Mouse (Mus musculus) embryonic facial prominence, embryonic 14.5 days (tissue): ENCODE data around the gene Slc48a1. TPM values are rescaled to one million over a fixed set of nuclear protein-coding genes. Genes with fewer than 3 reads are reported as not detected.

Experiments used
- ATAC-seq: fragments of 200-750 bp; cut with Nextera tagmentation; 2 replicates; pipeline ENCODE4 v1.8.0; 2017; ENCODE audit warnings: low read depth, moderate number of reproducible peaks, moderate TSS enrichment
- DNase-seq: peaks from one replicate; pipeline ENCODE4 v3.0.0-alpha.2; 2015; ENCODE audit warnings: low spot score
- H3K27ac ChIP-seq: fragments of 300-500 bp; sonication (generic); replicated peaks from 2 replicates; pipeline ENCODE4 v1.5.1; 2014; ENCODE audit warnings: low read depth, mild to moderate bottlenecking, low read length, moderate library complexity
- H3K27me3 ChIP-seq: fragments of 300-500 bp; sonication (generic); replicated peaks from 2 replicates; pipeline ENCODE4 v1.6.1; 2014; ENCODE audit warnings: low read length; ENCODE audit not compliant: control insufficient read depth, insufficient read depth
- H3K36me3 ChIP-seq: fragments of 300-500 bp; sonication (generic); 2 replicates; pipeline ENCODE4 v1.6.1; 2014; ENCODE audit warnings: low read length, mixed read lengths; ENCODE audit not compliant: control insufficient read depth, insufficient read depth
- H3K4me1 ChIP-seq: fragments of 300-500 bp; sonication (generic); 2 replicates; pipeline ENCODE4 v1.6.1; 2014; ENCODE audit warnings: antibody characterized with exemption, low read length; ENCODE audit not compliant: control insufficient read depth, insufficient read depth
- H3K4me2 ChIP-seq: fragments of 300-500 bp; sonication (generic); 2 replicates; pipeline ENCODE4 v1.6.1; 2014; ENCODE audit warnings: low read depth, mild to moderate bottlenecking, low read length, moderate library complexity, mixed read lengths
- H3K4me3 ChIP-seq: fragments of 300-500 bp; sonication (generic); 2 replicates; pipeline ENCODE4 v1.5.1; 2014; ENCODE audit warnings: low read depth, mild to moderate bottlenecking, low read length
- H3K9ac ChIP-seq: fragments of 300-500 bp; sonication (generic); 2 replicates; pipeline ENCODE4 v1.6.1; 2014; ENCODE audit warnings: low read depth, mild to moderate bottlenecking, low read length, moderate library complexity, mixed read lengths
- H3K9me3 ChIP-seq: fragments of 300-500 bp; sonication (generic); 2 replicates; pipeline ENCODE4 v1.6.1; 2016; ENCODE audit warnings: low read length; ENCODE audit not compliant: control insufficient read depth
- WGBS: fragments of 180-500 bp; shearing (Covaris S2); extraction: QIAGEN DNeasy Blood & Tissue Kit; methylation state at CpG from one replicate; pipeline ENCODE4 v1.1.7; 2014; 5-methylcytosine and 5-hydroxymethylcytosine counted together
- polyA plus RNA-seq: library from polyadenylated mRNA; unstranded; fragments of >200 nt; fragmentation: Nextera tagmentation; extraction: Ambion mirVana; gene quantifications from 2 replicates; pipeline ENCODE4 v1.2.1, GENCODE M21; 2014

Gene Slc48a1
- polyA plus RNA-seq, 1 experiment from 2014 or later, result 37.5 TPM

DNA sequence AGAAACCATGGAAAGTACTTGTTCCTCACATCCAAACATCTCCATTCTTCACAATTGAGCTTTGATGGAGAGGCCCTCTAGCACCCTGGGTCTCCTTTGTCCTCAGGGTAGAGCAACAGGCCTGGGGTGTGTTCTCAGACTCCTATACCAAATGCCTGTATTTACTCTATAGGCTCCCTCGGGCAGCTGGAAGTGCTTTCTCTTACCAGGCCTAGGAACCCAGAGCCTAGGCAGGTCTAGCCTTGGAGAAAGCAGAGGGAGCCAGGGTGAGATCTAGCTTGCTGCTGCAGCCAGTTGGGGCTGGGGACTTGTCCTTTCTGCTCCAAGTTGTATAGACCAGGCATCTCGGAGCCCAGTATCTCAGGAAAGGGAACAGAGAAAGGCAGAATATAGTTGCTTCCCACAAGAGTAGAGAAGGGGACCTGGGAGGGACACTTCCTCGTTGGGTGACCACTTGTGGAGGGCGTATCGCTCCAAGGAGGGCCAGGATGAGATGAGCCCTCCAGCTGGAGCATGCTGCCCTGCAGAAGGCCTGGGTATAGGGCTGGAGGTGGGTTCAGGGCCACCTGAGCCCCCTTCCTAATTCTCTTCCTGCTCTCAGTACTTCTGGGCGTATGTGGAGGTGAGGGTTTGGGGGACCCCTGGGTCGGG lies 9.0 kb downstream of the Slc48a1 start:
- Histone ChIP-seq H3K9me3 (no peaks in the 10 kb centered on the region), H3K27me3 (no peaks in the 10 kb centered on the region), H3K27ac (no peak overlapping the region), H3K9ac (no peak overlapping the region), H3K36me3 (peaks cover 15% of the 10 kb centered on the region), H3K4me1 (peaks cover 10% of the 10 kb centered on the region), H3K4me3 (no peak overlapping the region), H3K4me2 (no peak overlapping the region)
- ATAC-seq (no peak), DNase-seq (no peak)
- 73% methylated on average over 7 of the region's 7 CpGs for WGBS

- 69% methylated on average over 19 of the region's 19 CpGs for WGBS
- Histone ChIP-seq H3K9me3 (no peaks in the 10 kb centered on the region), H3K36me3 (peaks cover 21% of the 10 kb centered on the region), H3K4me2 (no peak overlapping the region), H3K27ac (no peak overlapping the region), H3K9ac (no peak overlapping the region), H3K4me3 (no peak overlapping the region), H3K27me3 (no peaks in the 10 kb centered on the region), H3K4me1 (0 out of 2 replicates have a peak, but pooled peaks cover 5% of the 10 kb centered on the region)
- DNase-seq, result no peak
- no peak for ATAC-seq
These were observed 9.7 kb downstream of the Slc48a1 start for GRCm38 (mm10) chr15:97787799-97788667.

- no peak overlapping the region for H3K4me2 ChIP-seq
- H3K27ac ChIP-seq, result no peak overlapping the region
- H3K9ac ChIP-seq, result 0 out of 2 replicates have a peak overlapping the region, but pooled peaks have one; percentile 8
- no peaks in the 10 kb centered on the region for H3K9me3 ChIP-seq
- 61% methylated on average over 6 of the region's 6 CpGs for WGBS
- H3K27me3 ChIP-seq, result no peaks in the 10 kb centered on the region
- H3K4me1 ChIP-seq, result 0 out of 2 replicates have a peak, but pooled peaks cover 5% of the 10 kb centered on the region
- no peak for DNase-seq
- ATAC-seq, result no peak
- peaks cover 25% of the 10 kb centered on the region for H3K36me3 ChIP-seq
- no peak overlapping the region for H3K4me3 ChIP-seq
These were observed 10.5 kb downstream of the Slc48a1 start for GRCm38 (mm10) chr15:97788821-97789220.

- H3K4me2 ChIP-seq, result no peak overlapping the region
- no peak overlapping the region for H3K4me3 ChIP-seq
- no peaks in the 10 kb centered on the region for H3K27me3 ChIP-seq
- H3K9me3 ChIP-seq, result no peaks in the 10 kb centered on the region
- H3K4me1 ChIP-seq, result 0 out of 2 replicates have a peak, but pooled peaks cover 1% of the 10 kb centered on the region
- no peak overlapping the region for H3K27ac ChIP-seq
- 53% methylated on average over 19 of the region's 20 CpGs for WGBS
- DNase-seq, result peak; percentile 52
- no peak for ATAC-seq
- no peak overlapping the region for H3K9ac ChIP-seq
- H3K36me3 ChIP-seq, result peaks cover 36% of the 10 kb centered on the region
These were observed 11.6 kb downstream of the Slc48a1 start for GRCm38 (mm10) chr15:97789761-97790505.

DNA sequence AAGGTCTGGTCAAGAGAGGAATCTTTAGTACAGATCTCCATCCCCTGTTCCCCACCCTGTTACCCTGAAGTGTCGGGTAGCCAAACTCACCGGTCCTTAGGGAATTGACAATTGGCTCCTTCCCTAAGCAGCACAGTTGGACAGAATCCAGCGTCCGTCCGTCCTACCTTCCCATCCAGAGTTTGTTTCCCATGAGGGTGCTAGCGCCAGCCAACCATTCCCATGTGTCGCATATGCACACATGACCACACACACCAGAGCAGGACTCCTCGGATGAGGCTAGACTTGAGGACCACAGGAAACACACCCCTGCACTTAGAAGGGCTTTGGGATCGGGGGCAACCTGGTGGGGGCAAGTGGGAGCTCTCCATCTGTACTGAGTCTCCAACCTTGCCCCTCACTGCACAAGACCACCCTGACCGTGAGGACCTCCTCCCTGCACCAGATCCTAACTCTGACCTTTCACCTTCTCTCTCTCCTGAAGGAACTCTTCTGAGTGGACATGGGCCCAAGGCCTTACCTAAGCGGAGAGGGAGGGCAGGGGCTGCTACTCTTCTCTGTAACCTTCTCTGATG lies 12.9 kb downstream of the Slc48a1 start:
- peaks cover 48% of the 10 kb centered on the region for H3K36me3 ChIP-seq
- no peak overlapping the region for H3K27ac ChIP-seq
- no peak overlapping the region for H3K4me2 ChIP-seq
- no peak overlapping the region for H3K4me3 ChIP-seq
- ATAC-seq (no peak), DNase-seq (no peak)
- H3K4me1 ChIP-seq, result no peaks in the 10 kb centered on the region
- H3K9me3 ChIP-seq, result no peaks in the 10 kb centered on the region
- H3K9ac ChIP-seq, result no peak overlapping the region
- H3K27me3 ChIP-seq, result no peaks in the 10 kb centered on the region
- 86% methylated on average over 11 of the region's 11 CpGs for WGBS

DNA sequence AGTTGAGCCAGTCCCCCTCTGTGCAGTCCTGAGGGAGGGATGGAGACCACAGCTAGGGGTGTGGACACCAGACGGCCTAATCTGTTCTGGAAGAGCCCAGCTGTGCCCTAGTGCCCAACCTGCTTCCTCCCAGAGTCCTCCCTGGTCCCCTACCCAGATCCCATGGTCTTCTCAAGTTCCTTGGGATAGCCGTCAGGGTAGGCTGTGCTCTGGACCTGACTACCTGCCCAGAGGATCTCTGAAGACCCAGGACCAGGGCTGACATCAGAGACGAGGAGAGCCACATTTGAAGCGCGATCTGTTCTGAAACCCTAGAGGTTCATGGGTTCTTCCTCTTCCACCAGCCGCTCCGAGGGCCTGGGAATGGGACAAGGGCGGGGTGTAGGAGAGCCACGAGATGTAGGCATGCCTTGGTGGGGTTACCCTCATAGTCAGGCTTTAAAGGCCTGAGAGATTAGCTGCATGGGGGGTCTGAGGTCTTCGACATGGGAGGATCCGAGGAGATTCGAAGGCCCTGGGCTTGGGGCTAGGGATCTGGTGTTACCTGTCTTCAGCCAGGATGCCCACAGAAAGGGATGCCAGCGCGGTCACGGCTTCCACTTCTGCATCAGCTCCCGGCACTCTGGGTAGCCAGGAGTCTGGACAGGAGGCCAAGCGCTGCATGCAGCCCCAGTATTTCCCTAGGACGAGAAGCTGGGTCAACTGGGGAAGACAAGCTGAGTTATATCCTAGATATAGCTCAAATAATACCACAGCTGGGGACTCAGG lies 15.2 kb downstream of the Slc48a1 start:
- H3K9ac ChIP-seq, result no peak overlapping the region
- H3K9me3 ChIP-seq, result no peaks in the 10 kb centered on the region
- peaks cover 72% of the 10 kb centered on the region for H3K36me3 ChIP-seq
- no peak overlapping the region for H3K4me3 ChIP-seq
- H3K27me3 ChIP-seq, result no peaks in the 10 kb centered on the region
- no peak for ATAC-seq
- no peak for DNase-seq
- no peak overlapping the region for H3K27ac ChIP-seq
- H3K4me2 ChIP-seq, result no peak overlapping the region
- no peaks in the 10 kb centered on the region for H3K4me1 ChIP-seq
- 91% methylated on average over 18 of the region's 18 CpGs for WGBS

- H3K4me3 ChIP-seq, result no peak overlapping the region
- no peak overlapping the region for H3K4me2 ChIP-seq
- WGBS, result 70% methylated on average over 5 of the region's 5 CpGs
- no peaks in the 10 kb centered on the region for H3K4me1 ChIP-seq
- H3K36me3 ChIP-seq, result peaks cover 79% of the 10 kb centered on the region
- H3K9ac ChIP-seq, result no peak overlapping the region
- H3K27me3 ChIP-seq, result no peaks in the 10 kb centered on the region
- DNase-seq (no peak), ATAC-seq (no peak)
- H3K9me3 ChIP-seq, result no peaks in the 10 kb centered on the region
- H3K27ac ChIP-seq, result no peak overlapping the region
These were observed 15.9 kb downstream of the Slc48a1 start for GRCm38 (mm10) chr15:97794268-97794667.
